Mouse (Mus musculus) right cerebral cortex, postnatal 36 days (tissue): ENCODE measurements around the gene Rsad2.

ENCODE experiments used
- DNase-seq, 2 experiments: peaks; one replicate each; pipeline ENCODE4 v3.0.0; 2022; ENCODE audit warnings: low spot score in 2 of 2, mixed read lengths in 1 of 2

Gene Rsad2

GRCm38 (mm10) chr12:26401696-26402470 is 54.4 kb downstream of the Rsad2 start:
- DNase-seq, result no peak

- no peak for DNase-seq
These were observed 55.0 kb downstream of the Rsad2 start for GRCm38 (mm10) chr12:26401254-26401653.

GRCm38 (mm10) chr12:26400762-26401161 is 55.5 kb downstream of the Rsad2 start:
- no peak for DNase-seq

GRCm38 (mm10) chr12:26399391-26399790 is 56.9 kb downstream of the Rsad2 start:
- peak in 1 of 2 experiments; percentile 67 for DNase-seq

GRCm38 (mm10) chr12:26398597-26398996 is 57.7 kb downstream of the Rsad2 start:
- no peak for DNase-seq

GRCm38 (mm10) chr12:26394485-26395470 is 61.5 kb downstream of the Rsad2 start:
- DNase-seq, result no peak

GRCm38 (mm10) chr12:26393291-26393690 is 63.0 kb downstream of the Rsad2 start:
- DNase-seq, result no peak
